Mouse (Mus musculus) gastrocnemius, postnatal 36 days (tissue): Measurements from ENCODE around the gene Kri1. TPM values are rescaled to one million over a fixed set of nuclear protein-coding genes. Genes with fewer than 3 reads are reported as not detected.
"Not testable (repeated sequence)": the region's sequence is repeated elsewhere in the genome, so short reads cannot be mapped to it uniquely, and the experiment has no call there.

Source experiments
- DNase-seq, 2 experiments: peaks; one replicate each; pipeline ENCODE4 v3.0.0; 2022
- intact Hi-C: fragments of 180-260 bp; cut with DNase I; formaldehyde crosslinking; loops from one replicate; pipeline ENCODE4 v1.15.1; 2025
- total RNA-seq, 2 experiments: library from RNA; stranded (reverse); gene quantifications; 2 replicates each; pipeline ENCODE4 v1.2.3; 2021

Kri1 gene
- total RNA-seq, 2 experiments from 2014 or later: 9.1 to 11.6 TPM

- no peak for DNase-seq
- intact Hi-C loops: loop anchor here (2.0 kb wide), 1 partner anchor 71 kb away; no protein-coding TSS in a partner anchor
Observed at GRCm38 (mm10) chr9:21223906-21224305, 63.9 kb downstream of the Kri1 start.

- intact Hi-C loops: loop anchor here (2.0 kb wide), 1 partner anchor 71 kb away; no protein-coding TSS in a partner anchor
- not testable (repeated sequence) for DNase-seq
Observed at GRCm38 (mm10) chr9:21223490-21223889, 64.3 kb downstream of the Kri1 start.

Other genes starting within 250 kb of the Kri1 start
- not detected for gene Zglp1, start 220.9 kb downstream of the Kri1 start, total RNA-seq
- gene Gm49373, start 214.9 kb downstream of the Kri1 start, total RNA-seq: under 1 TPM in 1 of 2 experiments, not detected in 1; 0.17 TPM
- gene Fdx1l, start 214.4 kb downstream of the Kri1 start, total RNA-seq: 10 to 100 TPM; 37.5 to 40.4 TPM
- gene Gm38431, start 196.0 kb downstream of the Kri1 start, total RNA-seq: 1 to 10 TPM; 1.6 TPM
- 10 to 100 TPM; 13.8 to 17.9 TPM for gene Raver1, start 196.0 kb downstream of the Kri1 start, total RNA-seq
- 1 to 10 TPM; 4.2 to 4.4 TPM for gene Tyk2, start 156.7 kb downstream of the Kri1 start, total RNA-seq
- gene Cdc37, start 138.0 kb downstream of the Kri1 start, total RNA-seq: 100 to 1,000 TPM; 123 to 126 TPM
- 10 to 100 TPM; 42.2 to 53.9 TPM for gene Pde4a, start 122.3 kb downstream of the Kri1 start, total RNA-seq
- gene Keap1, start 48.6 kb downstream of the Kri1 start, total RNA-seq: 10 to 100 TPM; 56.5 to 58.3 TPM
- gene S1pr5, start 39.5 kb downstream of the Kri1 start, total RNA-seq: under 1 TPM in 1 of 2 experiments, not detected in 1; 0.12 TPM
- 10 to 100 TPM; 62.0 to 65.7 TPM for gene Atg4d, start 22.7 kb downstream of the Kri1 start, total RNA-seq
- gene Cdkn2d, start 3.4 kb upstream of the Kri1 start, total RNA-seq: 10 to 100 TPM in 1 of 2 experiments, 1 to 10 TPM in 1; 8.4 to 10.1 TPM
- not detected for gene Ap1m2, start 24.4 kb upstream of the Kri1 start, total RNA-seq
- gene Slc44a2, start 32.7 kb upstream of the Kri1 start, total RNA-seq: 100 to 1,000 TPM; 135 to 148 TPM
- 10 to 100 TPM; 17.2 to 19.4 TPM for gene Ilf3, start 79.9 kb upstream of the Kri1 start, total RNA-seq
- gene Qtrt1, start 123.9 kb upstream of the Kri1 start, total RNA-seq: 1 to 10 TPM; 5.2 to 6.2 TPM
- 10 to 100 TPM; 36.8 to 37.2 TPM for gene Dnm2, start 136.9 kb upstream of the Kri1 start, total RNA-seq
- 10 to 100 TPM; 24.4 to 34.9 TPM for gene Tmed1, start 222.3 kb upstream of the Kri1 start, total RNA-seq
- gene AB124611, start 238.2 kb upstream of the Kri1 start, total RNA-seq: under 1 TPM; 0.59 to 0.72 TPM